Mouse (Mus musculus): Measurements from ENCODE around the gene Myh7b. TPM values are rescaled to one million over a fixed set of nuclear protein-coding genes. Genes with fewer than 3 reads are reported as not detected.

Myh7b gene
- polyA plus RNA-seq, 1 experiment from 2014 or later, result 1.9 TPM

MicroRNA genes within 50 kb of the gene (microRNA counts, 519-probe panel; counts per million panel counts)
- microRNA mmu-miR-499, result not detected

Small RNA genes lying within 50 kb of the gene (microRNA-seq; reads per million reads assigned to microRNA genes)
- gene Mir499, result 31.6 reads per million, percentile 38 among the genes with 10 or more reads in this experiment

Other genes starting within 250 kb of the Myh7b start
- gene Trp53inp2, start 230.2 kb upstream of the Myh7b start, polyA plus RNA-seq (2016; fragmentation: Nextera tagmentation; extraction: Ambion mirVana), result 16.2 and 21.2 TPM in 2 replicates
- gene Ncoa6, start 137.3 kb upstream of the Myh7b start, polyA plus RNA-seq (2016; fragmentation: Nextera tagmentation; extraction: Ambion mirVana), result 24.0 and 29.1 TPM in 2 replicates
- gene Acss2, start 93.3 kb upstream of the Myh7b start, polyA plus RNA-seq (2016; fragmentation: Nextera tagmentation; extraction: Ambion mirVana), result 12.1 and 14.8 TPM in 2 replicates
- gene Ggt7, start 93.0 kb upstream of the Myh7b start, polyA plus RNA-seq (2016; fragmentation: Nextera tagmentation; extraction: Ambion mirVana), result 5.5 and 7.8 TPM in 2 replicates
- gene Gss, start 18.4 kb upstream of the Myh7b start, polyA plus RNA-seq (2016; fragmentation: Nextera tagmentation; extraction: Ambion mirVana), result 23.8 and 23.9 TPM in 2 replicates
- 165 and 167 TPM in 2 replicates for gene Trpc4ap, start 81.2 kb downstream of the Myh7b start, polyA plus RNA-seq (2016; fragmentation: Nextera tagmentation; extraction: Ambion mirVana)
- 24.2 and 26.3 TPM in 2 replicates for gene Edem2, start 118.3 kb downstream of the Myh7b start, polyA plus RNA-seq (2016; fragmentation: Nextera tagmentation; extraction: Ambion mirVana)
- not detected in 2 replicates for gene Gm17581, start 124.7 kb downstream of the Myh7b start, polyA plus RNA-seq (2016; fragmentation: Nextera tagmentation; extraction: Ambion mirVana)
- gene Procr, start 139.9 kb downstream of the Myh7b start, polyA plus RNA-seq (2016; fragmentation: Nextera tagmentation; extraction: Ambion mirVana), result 3.5 and 4.1 TPM in 2 replicates
- 0.09 and 0.10 TPM in 2 replicates for gene Mmp24, start 164.1 kb downstream of the Myh7b start, polyA plus RNA-seq (2016; fragmentation: Nextera tagmentation; extraction: Ambion mirVana)
- gene BC029722, start 208.2 kb downstream of the Myh7b start, polyA plus RNA-seq (2016; fragmentation: Nextera tagmentation; extraction: Ambion mirVana), result 13.0 and 13.5 TPM in 2 replicates
- gene Eif6, start 215.7 kb downstream of the Myh7b start, polyA plus RNA-seq (2016; fragmentation: Nextera tagmentation; extraction: Ambion mirVana), result 180 and 186 TPM in 2 replicates
- 0.28 and 0.31 TPM in 2 replicates for gene Fam83c, start 223.6 kb downstream of the Myh7b start, polyA plus RNA-seq (2016; fragmentation: Nextera tagmentation; extraction: Ambion mirVana)